ENCODE assay signal across 22 mouse cellular contexts in genomic region chr6:83145209-83145608, GRCm38 (mm10). TPM values are rescaled to one million over a fixed set of nuclear protein-coding genes. Genes with fewer than 3 reads are reported as not detected.
DNase-seq lines count a peak whose midpoint lies in the region; ATAC-seq and TF ChIP-seq lines count a peak whose summit lies in the region.
"Had no signal": no experiment of that assay in that cellular context is flagged by ENCODE, and none has a peak within 500 bp of the region (broad histone marks: within the 10 kb centered on the region; RNA-seq: fewer than 3 reads in every experiment).

No protein-coding gene starts in this region.

- no peaks in the 10 kb centered on the region for H3K9me3 ChIP-seq in heart, embryonic 13.5 days
- no peaks in the 10 kb centered on the region for H3K9me3 ChIP-seq in heart, embryonic 11.5 days (replicated peaks; ENCODE audit: control insufficient read depth, low read length)
- H3K9me3 ChIP-seq in lung, embryonic 15.5 days = no peaks in the 10 kb centered on the region
- no peaks in the 10 kb centered on the region for H3K9me3 ChIP-seq in stomach, postnatal 0 days (ENCODE audit: control insufficient read depth, low read length)
- H3K9me3 ChIP-seq: embryonic facial prominence, embryonic 13.5 days; forebrain, embryonic 10.5 days; G1E; kidney, embryonic 15.5 days; liver, embryonic 12.5 days; midbrain, embryonic 12.5 days; neural tube, embryonic 12.5 days had no signal

- H3K9ac ChIP-seq in heart, embryonic 13.5 days = no peak overlapping the region
- H3K9ac ChIP-seq in heart, embryonic 11.5 days (ENCODE audit: low read depth, low read length) = no peak overlapping the region
- no peak overlapping the region for H3K9ac ChIP-seq in lung, embryonic 15.5 days
- H3K9ac ChIP-seq in stomach, postnatal 0 days (ENCODE audit: low read length) = no peak overlapping the region
- H3K9ac ChIP-seq: embryonic facial prominence, embryonic 13.5 days; kidney, embryonic 15.5 days; liver, embryonic 12.5 days; midbrain, embryonic 12.5 days; neural tube, embryonic 12.5 days had no signal

- no peak for TF ChIP-seq EP300 in stomach, postnatal 0 days (optimal IDR thresholded peaks at IDR 0.05)

- TF ChIP-seq CTCF in lung, adult 2 months (IDR thresholded peaks at IDR 0.05; ENCODE audit: insufficient read depth, low read length) = no peak
- peak; percentile 30; the same call in 1 of the 2 replicates for TF ChIP-seq CTCF in stomach, postnatal 0 days (IDR thresholded peaks at IDR 0.05; ENCODE audit: low read depth)

- no peak for ATAC-seq in heart, embryonic 13.5 days (ENCODE audit: extremely low read depth, insufficient number of reproducible peaks, low FRiP score, low TSS enrichment)
- ATAC-seq in heart, embryonic 11.5 days (replicated peaks; ENCODE audit: insufficient number of reproducible peaks, low FRiP score, low TSS enrichment) = no peak
- no peak for ATAC-seq in lung, embryonic 15.5 days (ENCODE audit: borderline replicate concordance, extremely low read depth, low FRiP score, low TSS enrichment)
- ATAC-seq in stomach, postnatal 0 days (ENCODE audit: low FRiP score, low TSS enrichment) = no peak
- ATAC-seq: inflammation-experienced regulatory T-cells, adult 6 months; liver, embryonic 12.5 days had no signal

- 53% methylated on average over 2 of the region's 2 CpGs for WGBS in heart, embryonic 13.5 days
- 53% methylated on average over 2 of the region's 2 CpGs for WGBS in heart, embryonic 11.5 days (ENCODE audit: insufficient replicate concordance)
- WGBS in lung, embryonic 15.5 days = 54% methylated on average over 2 of the region's 2 CpGs
- WGBS in lung, adult 2 months = 37% methylated on average over 2 of the region's 2 CpGs
- WGBS in stomach, postnatal 0 days = 31% methylated on average over 2 of the region's 2 CpGs

- peaks cover 19% of the 10 kb centered on the region for H3K4me1 ChIP-seq in heart, embryonic 13.5 days
- H3K4me1 ChIP-seq in heart, embryonic 11.5 days (ENCODE audit: control insufficient read depth, insufficient read depth, low read length) = peaks cover 14% of the 10 kb centered on the region
- peaks cover 12% of the 10 kb centered on the region for H3K4me1 ChIP-seq in lung, embryonic 15.5 days
- H3K4me1 ChIP-seq in lung, adult 2 months (ENCODE audit: control insufficient read depth, insufficient read depth, low read length) = no peaks in the 10 kb centered on the region
- peaks cover 4% of the 10 kb centered on the region; the same call in 1 of the 2 replicates for H3K4me1 ChIP-seq in stomach, postnatal 0 days (replicated peaks; ENCODE audit: control insufficient read depth, insufficient read depth)

- no peak for TF ChIP-seq POLR2A in lung, adult 2 months (IDR thresholded peaks at IDR 0.05; ENCODE audit: borderline replicate concordance, extremely low read depth, low read depth, low read length)

- H3K4me2 ChIP-seq in heart, embryonic 13.5 days = no peak overlapping the region
- H3K4me2 ChIP-seq in heart, embryonic 11.5 days = no peak overlapping the region
- no peak overlapping the region for H3K4me2 ChIP-seq in lung, embryonic 15.5 days
- H3K4me2 ChIP-seq in stomach, postnatal 0 days (replicated peaks; ENCODE audit: low read depth) = no peak overlapping the region
- H3K4me2 ChIP-seq: embryonic facial prominence, embryonic 13.5 days; kidney, embryonic 15.5 days; liver, embryonic 12.5 days; midbrain, embryonic 12.5 days; neural tube, embryonic 12.5 days had no signal

- no peak overlapping the region for H3K4me3 ChIP-seq in heart, embryonic 13.5 days
- no peak overlapping the region for H3K4me3 ChIP-seq in heart, embryonic 11.5 days (ENCODE audit: low read depth, low read length)
- no peak overlapping the region for H3K4me3 ChIP-seq in lung, embryonic 15.5 days
- H3K4me3 ChIP-seq in lung, adult 2 months (replicated peaks; ENCODE audit: extremely low read depth, low read depth, low read length) = no peak overlapping the region
- H3K4me3 ChIP-seq in stomach, postnatal 0 days (ENCODE audit: low read depth, low read length) = no peak overlapping the region
- H3K4me3 ChIP-seq: embryonic facial prominence, embryonic 13.5 days; forebrain, embryonic 10.5 days; kidney, embryonic 15.5 days; liver, embryonic 12.5 days; midbrain, embryonic 12.5 days; neural tube, embryonic 12.5 days had no signal

- DNase-seq in lung, adult 2 months = no peak
- peak; percentile 70 for DNase-seq in Muller cell, postnatal 12 days (ENCODE audit: inconsistent ontology term)
- DNase-seq in stomach, postnatal 0 days (ENCODE audit: low spot score) = no peak
- no peak for DNase-seq in ovary, postnatal 10 days (ENCODE audit: low spot score)
- DNase-seq: cerebellum, adult 11 months; cerebellum, postnatal 10 days; gastrocnemius, postnatal 10 days; heart, adult 18-20 months; kidney, postnatal 4 days; spleen, adult 18-20 months; thymus, postnatal 36 days had no signal

- H3K27ac ChIP-seq in heart, embryonic 13.5 days (replicated peaks) = 0 out of 2 replicates have a peak overlapping the region, but pooled peaks have one; percentile 42
- H3K27ac ChIP-seq in heart, embryonic 11.5 days (ENCODE audit: low read depth, low read length) = no peak overlapping the region
- peak overlapping the region; percentile 36 for H3K27ac ChIP-seq in lung, embryonic 15.5 days
- no peak overlapping the region for H3K27ac ChIP-seq in stomach, postnatal 0 days (replicated peaks)
- H3K27ac ChIP-seq: liver, embryonic 12.5 days; midbrain, embryonic 12.5 days; neural tube, embryonic 12.5 days had no signal

- H3K36me3 ChIP-seq in heart, embryonic 13.5 days = peaks cover 42% of the 10 kb centered on the region
- H3K36me3 ChIP-seq in heart, embryonic 11.5 days (ENCODE audit: control insufficient read depth, insufficient read depth, low read length) = peaks cover 3% of the 10 kb centered on the region; the same call in 1 of the 2 replicates
- peaks cover 37% of the 10 kb centered on the region for H3K36me3 ChIP-seq in lung, embryonic 15.5 days
- H3K36me3 ChIP-seq in stomach, postnatal 0 days (ENCODE audit: control insufficient read depth, insufficient read depth, low read length) = peaks cover 10% of the 10 kb centered on the region; the same call in 1 of the 2 replicates

- H3K27me3 ChIP-seq in heart, embryonic 13.5 days (replicated peaks) = no peaks in the 10 kb centered on the region
- no peaks in the 10 kb centered on the region for H3K27me3 ChIP-seq in heart, embryonic 11.5 days (ENCODE audit: control insufficient read depth, insufficient read depth, low read length)
- no peaks in the 10 kb centered on the region for H3K27me3 ChIP-seq in lung, embryonic 15.5 days
- H3K27me3 ChIP-seq in stomach, postnatal 0 days (ENCODE audit: control insufficient read depth, insufficient read depth, low read length) = no peaks in the 10 kb centered on the region
- H3K27me3 ChIP-seq: embryonic facial prominence, embryonic 13.5 days; kidney, embryonic 15.5 days; neural tube, embryonic 12.5 days had no signal

RNA-seq across cellular contexts. Expression of gene Rtkn, which starts 9.9 kb away (rescaled TPM):
- polyA plus RNA-seq in heart, embryonic 13.5 days (2015; fragmentation: Nextera tagmentation; extraction: Ambion mirVana) = 19.5 and 21.6 TPM in 2 replicates
- 10.8 and 12.4 TPM in 2 replicates for polyA plus RNA-seq in heart, embryonic 11.5 days (2014; fragmentation: Nextera tagmentation; extraction: Ambion mirVana)
- polyA plus RNA-seq in lung, embryonic 15.5 days (2015; fragmentation: Nextera tagmentation; extraction: Ambion mirVana) = 35.3 and 39.9 TPM in 2 replicates
- polyA plus RNA-seq in lung, adult 2 months (2012; rRNA removed) = 110 and 116 TPM in 2 replicates
- polyA plus RNA-seq in stomach, postnatal 0 days (2015; fragmentation: Nextera tagmentation; extraction: Ambion mirVana) = 18.5 and 20.4 TPM in 2 replicates

RNA-seq across cellular contexts. Expression of gene Wdr54, which starts 11.0 kb away (rescaled TPM):
- polyA plus RNA-seq in heart, embryonic 13.5 days (2015; fragmentation: Nextera tagmentation; extraction: Ambion mirVana) = 7.0 and 7.5 TPM in 2 replicates
- 4.5 and 6.9 TPM in 2 replicates for polyA plus RNA-seq in heart, embryonic 11.5 days (2014; fragmentation: Nextera tagmentation; extraction: Ambion mirVana)
- polyA plus RNA-seq in lung, embryonic 15.5 days (2015; fragmentation: Nextera tagmentation; extraction: Ambion mirVana) = 5.0 and 7.6 TPM in 2 replicates
- 5.3 and 6.9 TPM in 2 replicates for polyA plus RNA-seq in lung, adult 2 months (2012; rRNA removed)
- polyA plus RNA-seq in stomach, postnatal 0 days (2015; fragmentation: Nextera tagmentation; extraction: Ambion mirVana) = 1.6 and 1.7 TPM in 2 replicates
- polyA plus RNA-seq: G1E had no signal

RNA-seq across cellular contexts. Expression of gene 1700003E16Rik, which starts 11.0 kb away (rescaled TPM):
- polyA plus RNA-seq in heart, embryonic 13.5 days (2015; fragmentation: Nextera tagmentation; extraction: Ambion mirVana) = 0.55 and 0.64 TPM in 2 replicates
- polyA plus RNA-seq in heart, embryonic 11.5 days (2014; fragmentation: Nextera tagmentation; extraction: Ambion mirVana) = 0.14 and 0.27 TPM in 2 replicates
- 6.2 and 8.1 TPM in 2 replicates for polyA plus RNA-seq in lung, embryonic 15.5 days (2015; fragmentation: Nextera tagmentation; extraction: Ambion mirVana)
- polyA plus RNA-seq in lung, adult 2 months (2012; rRNA removed) = 4.6 and 5.5 TPM in 2 replicates
- 1.1 TPM in 2 replicates for polyA plus RNA-seq in stomach, postnatal 0 days (2015; fragmentation: Nextera tagmentation; extraction: Ambion mirVana)
- polyA plus RNA-seq: G1E; inflammation-experienced regulatory T-cells, adult 6 months had no signal

RNA-seq across cellular contexts. Expression of gene Ino80b, which starts 20.0 kb away (rescaled TPM):
- 8.2 and 8.7 TPM in 2 replicates for polyA plus RNA-seq in heart, embryonic 13.5 days (2015; fragmentation: Nextera tagmentation; extraction: Ambion mirVana)
- 11.1 and 12.2 TPM in 2 replicates for polyA plus RNA-seq in heart, embryonic 11.5 days (2014; fragmentation: Nextera tagmentation; extraction: Ambion mirVana)
- polyA plus RNA-seq in lung, embryonic 15.5 days (2015; fragmentation: Nextera tagmentation; extraction: Ambion mirVana) = 13.5 and 15.2 TPM in 2 replicates
- polyA plus RNA-seq in lung, adult 2 months (2012; rRNA removed) = 37.0 and 63.4 TPM in 2 replicates
- 7.7 and 9.4 TPM in 2 replicates for polyA plus RNA-seq in stomach, postnatal 0 days (2015; fragmentation: Nextera tagmentation; extraction: Ambion mirVana)

RNA-seq across cellular contexts. Expression of gene Dctn1, which starts 20.5 kb away (rescaled TPM):
- polyA plus RNA-seq in heart, embryonic 13.5 days (2015; fragmentation: Nextera tagmentation; extraction: Ambion mirVana) = 62.3 and 65.9 TPM in 2 replicates
- 49.7 and 61.1 TPM in 2 replicates for polyA plus RNA-seq in heart, embryonic 11.5 days (2014; fragmentation: Nextera tagmentation; extraction: Ambion mirVana)
- 96.7 and 104 TPM in 2 replicates for polyA plus RNA-seq in lung, embryonic 15.5 days (2015; fragmentation: Nextera tagmentation; extraction: Ambion mirVana)
- 146 and 155 TPM in 2 replicates for polyA plus RNA-seq in lung, adult 2 months (2012; rRNA removed)
- 42.9 and 43.5 TPM in 2 replicates for polyA plus RNA-seq in stomach, postnatal 0 days (2015; fragmentation: Nextera tagmentation; extraction: Ambion mirVana)

Comparison
In these comparisons a context has a peak if more than half of its experiments do, and no peak if none do; other contexts are left out.
1. H3K27ac ChIP-seq: peak in heart, embryonic 13.5 days (single experiment) and lung, embryonic 15.5 days (single experiment); none in heart, embryonic 11.5 days (single experiment) and stomach, postnatal 0 days (single experiment).